Comparison of ENCODE assay signal across 19 mouse cellular contexts in genomic region chr5:134330082-134330481, GRCm38 (mm10). TPM values are rescaled to one million over a fixed set of nuclear protein-coding genes. Genes with fewer than 3 reads are reported as not detected.
A peak's percentile ranks its signal among the peaks of the same experiment; 100 is the strongest.
DNase-seq lines count a peak whose midpoint lies in the region; ATAC-seq and TF ChIP-seq lines count a peak whose summit lies in the region.
"Had no signal": no experiment of that assay in that cellular context is flagged by ENCODE, and none has a peak within 500 bp of the region (broad histone marks: within the 10 kb centered on the region; RNA-seq: fewer than 3 reads in every experiment).

No protein-coding gene starts in this region.

- peaks cover 2% of the 10 kb centered on the region for H3K9me3 ChIP-seq in CH12.LX (replicated peaks; ENCODE audit: low read length)
- H3K9me3 ChIP-seq: embryonic facial prominence, embryonic 10.5 days; forebrain, embryonic 15.5 days; heart, embryonic 15.5 days; kidney, embryonic 15.5 days; midbrain, embryonic 13.5 days; neural tube, embryonic 15.5 days had no signal

- no peak for TF ChIP-seq EP300 in CH12.LX (IDR thresholded peaks at IDR 0.05; ENCODE audit: low read length)

- DNase-seq in lung, postnatal 36 days = peak; percentile 60
- DNase-seq in lung, adult 2 months = no peak
- peak; percentile 78 for DNase-seq in CH12.LX (ENCODE audit: extremely low read depth)
- peak; percentile 64 for DNase-seq in splenic B cell, adult 2 months (ENCODE audit: low read depth, low spot score)
- DNase-seq in thymus, adult 18-20 months = no peak
- DNase-seq in adrenal gland, postnatal 25 days = no peak
- no peak for DNase-seq in thymus, postnatal 0 days (ENCODE audit: low spot score)
- DNase-seq: cerebellum, adult 11 months; cerebellum, postnatal 25 days had no signal

- peak overlapping the region; percentile 27; the same call in 1 of the 2 replicates for H3K27ac ChIP-seq in CH12.LX (ENCODE audit: insufficient read depth, low read depth)
- H3K27ac ChIP-seq: embryonic facial prominence, embryonic 10.5 days; forebrain, embryonic 15.5 days; heart, embryonic 15.5 days; hindbrain, postnatal 0 days; kidney, embryonic 15.5 days; layer of hippocampus, adult 2 months; midbrain, embryonic 13.5 days; neural tube, embryonic 15.5 days had no signal

- H3K79me2 ChIP-seq in CH12.LX (replicated peaks; ENCODE audit: control insufficient read depth, extremely low read depth, insufficient read depth, poor library complexity, severe bottlenecking) = no peaks in the 10 kb centered on the region

- no peaks in the 10 kb centered on the region for H3K27me3 ChIP-seq in CH12.LX (replicated peaks)
- H3K27me3 ChIP-seq in splenic B cell, adult 2 months (ENCODE audit: control insufficient read depth, insufficient read depth, low read length, poor library complexity, severe bottlenecking) = no peaks in the 10 kb centered on the region
- H3K27me3 ChIP-seq: forebrain, embryonic 15.5 days; heart, embryonic 15.5 days; kidney, embryonic 15.5 days; midbrain, embryonic 13.5 days; neural tube, embryonic 15.5 days had no signal

- dilution Hi-C loops in CH12.LX (cut with MboI; ENCODE audit: extremely low pct_ligation_motif_present, extremely low pct_unique_long_range_greater_than_20kb, low sequenced_read_pairs) = no loop called here

- no peak overlapping the region for H3K9ac ChIP-seq in CH12.LX (ENCODE audit: insufficient read depth, low read depth)
- H3K9ac ChIP-seq: forebrain, embryonic 15.5 days; heart, embryonic 15.5 days; kidney, embryonic 15.5 days; midbrain, embryonic 13.5 days; neural tube, embryonic 15.5 days had no signal

- TF ChIP-seq RAD21 in CH12.LX (IDR thresholded peaks at IDR 0.05; ENCODE audit: low read depth, low read length) = no peak

- TF ChIP-seq POLR2A in lung, adult 2 months (IDR thresholded peaks at IDR 0.05; ENCODE audit: borderline replicate concordance, extremely low read depth, low read depth, low read length) = no peak
- TF ChIP-seq POLR2A in CH12.LX (IDR thresholded peaks at IDR 0.05; ENCODE audit: low read depth, low read length) = no peak

- no peaks in the 10 kb centered on the region for H3K36me3 ChIP-seq in CH12.LX (replicated peaks in 1 of 2; ENCODE audit: control insufficient read depth in 1 of 2, insufficient read depth in 1 of 2, low read length in 1 of 2)
- H3K36me3 ChIP-seq in splenic B cell, adult 2 months (ENCODE audit: control insufficient read depth, insufficient read depth, low read length, poor library complexity, severe bottlenecking) = no peaks in the 10 kb centered on the region
- H3K36me3 ChIP-seq: embryonic facial prominence, embryonic 10.5 days; forebrain, embryonic 15.5 days; heart, embryonic 15.5 days; kidney, embryonic 15.5 days; midbrain, embryonic 13.5 days; neural tube, embryonic 15.5 days had no signal

- peak; percentile 90 for ATAC-seq in inflammation-experienced regulatory T-cells, adult 6 months
- ATAC-seq: forebrain, embryonic 15.5 days; hindbrain, postnatal 0 days; midbrain, embryonic 13.5 days had no signal

- WGBS in lung, adult 2 months = 76% methylated on average over 2 of the region's 2 CpGs

- H3K4me3 ChIP-seq in lung, adult 2 months (replicated peaks; ENCODE audit: extremely low read depth, low read depth, low read length) = no peak overlapping the region
- H3K4me3 ChIP-seq in CH12.LX (replicated peaks in 1 of 3; ENCODE audit: low read depth in 2 of 3, low read length in 2 of 3, poor library complexity in 1 of 3) = no peak overlapping the region
- H3K4me3 ChIP-seq: embryonic facial prominence, embryonic 10.5 days; forebrain, embryonic 15.5 days; heart, embryonic 15.5 days; kidney, embryonic 15.5 days; layer of hippocampus, adult 2 months; midbrain, embryonic 13.5 days; neural tube, embryonic 15.5 days had no signal

- no peak overlapping the region for H3K4me2 ChIP-seq in CH12.LX (ENCODE audit: insufficient read depth, low read depth, poor library complexity, severe bottlenecking)
- H3K4me2 ChIP-seq: forebrain, embryonic 15.5 days; heart, embryonic 15.5 days; kidney, embryonic 15.5 days; liver, embryonic 11.5 days; midbrain, embryonic 13.5 days; neural tube, embryonic 15.5 days had no signal

- in situ Hi-C loops in CH12.LX (cut with MboI; ENCODE audit: low pct_ligation_motif_present, low pct_unique_long_range_greater_than_20kb, low sequenced_read_pairs) = no loop called here

- no peaks in the 10 kb centered on the region; the same call in 1 of the 2 replicates for H3K4me1 ChIP-seq in lung, adult 2 months (ENCODE audit: control insufficient read depth, insufficient read depth, low read length)
- peaks cover 19 to 70% of the 10 kb centered on the region in 2 experiments for H3K4me1 ChIP-seq in CH12.LX (ENCODE audit: control insufficient read depth in 1 of 2, insufficient read depth in 2 of 2)

- no peak for TF ChIP-seq CTCF in lung, adult 2 months (IDR thresholded peaks at IDR 0.05; ENCODE audit: insufficient read depth, low read length)
- no peak for TF ChIP-seq CTCF in CH12.LX (conservative IDR thresholded peaks at IDR 0.05 in 1 of 2, IDR thresholded peaks at IDR 0.05 in 1 of 2; ENCODE audit: low read depth in 2 of 2, low read length in 2 of 2)

TF ChIP-seq in CH12.LX, 34 proteins besides CTCF, POLR2A, EP300 and RAD21:
- TF ChIP-seq CHD2 (IDR thresholded peaks at IDR 0.05; ENCODE audit: low read length) (no peak), MXI1 (IDR thresholded peaks at IDR 0.05; ENCODE audit: low read depth, low read length) (peak; percentile 45; the same call in 1 of the 2 replicates), MEF2A (IDR thresholded peaks at IDR 0.05; ENCODE audit: borderline replicate concordance, low read depth, low read length) (peak; percentile 50; the same call in 1 of the 2 replicates), SIN3A (IDR thresholded peaks at IDR 0.05; ENCODE audit: low read length) (no peak), IRF4 (IDR thresholded peaks at IDR 0.05; ENCODE audit: low read depth, low read length) (0 out of 2 replicates have a peak, but pooled peaks have one; percentile 29)

RNA-seq across cellular contexts. Expression of gene Gtf2i, which starts 15.5 kb away (rescaled TPM):
- polyA plus RNA-seq in lung, adult 2 months (2012; rRNA removed) = 63.8 and 79.5 TPM in 2 replicates
- total RNA-seq in CH12.LX (2012; rRNA removed) (36.2 and 42.2 TPM in 2 replicates), CH12.LX (2014; rRNA removed) (24.5 and 28.4 TPM in 2 replicates)
- 58.9 and 60.9 TPM in 2 replicates for polyA plus RNA-seq in CH12.LX (2012; ENCODE audit: insufficient read length, low read depth)
- 10 to 100 TPM; 91.5 to 97.5 (median 94.5) TPM for polyA plus RNA-seq in inflammation-experienced regulatory T-cells, adult 6 months (2017; shearing (Covaris generic))
- 236 and 293 TPM in 2 replicates for total RNA-seq in adrenal gland, postnatal 25 days (2021)
- 124 and 130 TPM in 2 replicates for polyA plus RNA-seq in thymus, postnatal 0 days (2015; fragmentation: Nextera tagmentation; extraction: Ambion mirVana)

Comparison
In these comparisons a context has a peak if more than half of its experiments do, and no peak if none do; other contexts are left out.
1. DNase-seq: peak in lung, postnatal 36 days (single experiment), CH12.LX (single experiment) and splenic B cell, adult 2 months (single experiment); none in lung, adult 2 months (single experiment), thymus, adult 18-20 months (0 of 2), adrenal gland, postnatal 25 days (single experiment) and thymus, postnatal 0 days (single experiment).